Mouse (Mus musculus): ENCODE data around the gene Krt17. TPM values are rescaled to one million over a fixed set of nuclear protein-coding genes. Genes with fewer than 3 reads are reported as not detected.
"Not testable (repeated sequence)": the region's sequence is repeated elsewhere in the genome, so short reads cannot be mapped to it uniquely, and the experiment has no call there.

Gene Krt17
- polyA plus RNA-seq (2017; shearing (Covaris generic)) = 1 to 10 TPM in 1 of 2 experiments, under 1 TPM in 1; 0.99 to 1.1 TPM

DNA sequence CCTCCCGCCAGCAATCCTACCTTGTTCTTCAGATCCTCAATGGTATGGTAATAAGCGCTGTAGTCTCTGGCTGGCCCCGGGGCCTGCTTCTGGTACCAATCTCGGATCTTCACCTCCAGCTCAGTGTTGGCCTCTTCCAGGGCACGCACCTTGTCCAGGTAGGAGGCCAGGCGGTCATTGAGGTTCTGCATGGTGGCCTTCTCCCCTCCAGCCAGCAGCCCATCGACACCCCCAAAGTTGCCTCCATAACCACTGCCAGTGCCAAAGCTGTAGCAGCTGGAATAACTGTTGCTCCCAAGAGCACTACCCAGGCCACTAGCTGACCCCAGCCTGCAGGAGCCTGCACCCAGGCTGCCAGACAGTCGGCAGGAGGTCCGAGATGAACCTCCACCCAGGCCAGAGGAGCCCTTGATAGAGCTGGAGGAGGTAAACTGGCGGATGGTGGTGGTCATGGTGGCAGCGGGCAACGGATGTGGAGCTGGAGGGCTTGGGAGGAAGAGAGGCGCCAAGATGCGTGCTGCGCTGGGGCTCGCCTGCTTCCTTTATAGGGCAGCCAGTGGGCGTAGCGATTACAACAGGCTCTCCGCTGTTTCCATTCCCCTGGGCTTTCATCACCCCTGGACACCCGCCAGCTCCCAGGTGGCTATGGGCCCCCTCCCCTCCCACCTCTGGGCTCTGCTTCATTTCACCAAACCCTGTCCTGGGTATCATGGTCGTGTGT, at the start of gene Krt17:
TSS of gene Krt17 (minus strand) at position 516 of the 721 bp plus-strand sequence.
- ATAC-seq = no peak

DNA sequence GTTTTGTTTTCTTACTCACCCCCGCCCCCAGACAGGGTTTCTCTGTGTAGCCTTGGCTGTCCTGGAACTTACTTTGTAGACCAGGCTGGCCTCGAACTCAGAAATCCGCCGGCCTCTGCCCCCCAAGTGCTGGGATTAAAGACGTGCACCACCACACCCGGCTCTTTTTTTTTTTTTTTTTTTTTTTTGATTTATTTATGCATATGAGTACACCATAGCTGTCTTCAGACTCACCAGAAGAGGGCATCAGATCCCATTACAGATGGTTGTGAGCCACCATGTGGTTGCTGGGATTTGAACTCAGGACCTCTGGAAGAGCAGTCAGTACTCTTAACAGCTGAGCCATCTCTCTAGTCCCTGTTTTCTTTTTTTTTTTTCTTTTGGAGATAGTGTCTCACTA, 47.8 kb upstream of the Krt17 start:
- ATAC-seq = not testable (repeated sequence)

DNA sequence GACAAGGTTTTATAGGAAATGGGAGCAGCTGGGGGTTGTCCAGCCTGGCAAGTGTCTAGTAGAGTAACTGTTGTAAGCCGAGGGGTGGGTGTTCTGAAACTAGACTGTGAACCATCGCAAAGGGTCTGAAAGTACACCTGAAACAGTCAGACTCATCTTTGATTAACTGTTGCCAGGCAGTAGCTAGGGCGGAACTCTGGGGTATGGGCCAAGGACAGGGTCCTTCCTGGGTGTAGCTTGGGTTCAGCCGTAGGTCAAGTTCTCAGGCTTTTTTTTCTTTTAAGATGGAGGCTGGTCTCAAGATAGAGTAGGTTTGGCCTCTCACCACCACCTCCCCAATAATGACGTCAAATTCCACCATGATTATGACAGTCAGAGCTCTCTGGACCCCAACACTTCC, 47.1 kb upstream of the Krt17 start:
- no peak for ATAC-seq

GRCm38 (mm10) chr11:100301292-100301691, 40.5 kb upstream of the Krt17 start:
- ATAC-seq = no peak

- ATAC-seq = no peak
Measured at GRCm38 (mm10) chr11:100300293-100300692, 39.5 kb upstream of the Krt17 start.

- ATAC-seq = peak; percentile 60
Measured at GRCm38 (mm10) chr11:100298274-100299036, 37.6 kb upstream of the Krt17 start.

- ATAC-seq = no peak
Measured at GRCm38 (mm10) chr11:100297801-100298200, 37.0 kb upstream of the Krt17 start.

DNA sequence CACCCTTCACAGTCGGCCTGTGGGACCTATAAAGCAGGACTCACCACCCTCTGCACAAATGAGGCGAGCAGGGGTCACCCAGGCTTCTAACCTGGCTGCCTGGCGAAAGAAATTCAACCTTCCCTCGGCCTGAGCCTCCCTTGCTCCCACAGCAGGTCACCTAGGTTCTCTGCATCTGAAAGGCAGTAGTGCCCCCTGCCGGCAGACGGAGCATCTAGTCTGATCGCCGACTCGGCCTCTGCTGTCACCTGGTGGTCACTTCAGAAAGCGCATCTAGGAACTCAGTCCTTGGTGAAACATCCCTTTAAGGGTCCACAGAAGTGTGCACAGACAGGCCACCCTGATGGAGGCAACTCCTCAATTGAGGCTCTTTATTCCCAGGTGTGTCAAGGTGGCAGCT, 34.5 kb upstream of the Krt17 start:
- peak; percentile 61 for ATAC-seq

GRCm38 (mm10) chr11:100292884-100293283, 32.1 kb upstream of the Krt17 start:
- ATAC-seq = no peak

GRCm38 (mm10) chr11:100290235-100290634, 29.4 kb upstream of the Krt17 start:
- ATAC-seq = no peak

DNA sequence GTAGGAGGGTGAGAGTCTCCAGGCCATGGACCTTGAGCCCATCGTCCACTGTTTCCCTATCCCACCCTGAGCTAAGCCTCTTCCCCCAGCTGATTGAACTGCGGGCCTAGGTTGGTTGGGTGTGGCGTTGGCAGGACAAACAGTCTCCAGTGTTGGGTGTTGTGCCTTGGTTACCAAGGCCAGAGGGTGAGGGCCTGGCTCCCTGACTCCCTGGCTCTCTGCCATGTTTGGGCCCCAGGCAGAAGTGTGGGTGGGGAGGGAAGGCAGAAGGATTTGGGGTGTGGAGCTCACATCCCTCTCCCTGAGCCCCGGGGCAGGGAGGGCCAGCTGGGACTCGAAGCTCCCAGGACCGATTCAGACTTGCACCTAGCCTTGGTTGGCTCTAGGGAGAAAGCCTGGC, 28.1 kb upstream of the Krt17 start:
- no peak for ATAC-seq

GRCm38 (mm10) chr11:100287024-100287423, 26.2 kb upstream of the Krt17 start:
- no peak for ATAC-seq

- ATAC-seq = no peak
Measured at GRCm38 (mm10) chr11:100284988-100285387, 24.2 kb upstream of the Krt17 start.

GRCm38 (mm10) chr11:100282549-100282948, 21.7 kb upstream of the Krt17 start:
- no peak for ATAC-seq

DNA sequence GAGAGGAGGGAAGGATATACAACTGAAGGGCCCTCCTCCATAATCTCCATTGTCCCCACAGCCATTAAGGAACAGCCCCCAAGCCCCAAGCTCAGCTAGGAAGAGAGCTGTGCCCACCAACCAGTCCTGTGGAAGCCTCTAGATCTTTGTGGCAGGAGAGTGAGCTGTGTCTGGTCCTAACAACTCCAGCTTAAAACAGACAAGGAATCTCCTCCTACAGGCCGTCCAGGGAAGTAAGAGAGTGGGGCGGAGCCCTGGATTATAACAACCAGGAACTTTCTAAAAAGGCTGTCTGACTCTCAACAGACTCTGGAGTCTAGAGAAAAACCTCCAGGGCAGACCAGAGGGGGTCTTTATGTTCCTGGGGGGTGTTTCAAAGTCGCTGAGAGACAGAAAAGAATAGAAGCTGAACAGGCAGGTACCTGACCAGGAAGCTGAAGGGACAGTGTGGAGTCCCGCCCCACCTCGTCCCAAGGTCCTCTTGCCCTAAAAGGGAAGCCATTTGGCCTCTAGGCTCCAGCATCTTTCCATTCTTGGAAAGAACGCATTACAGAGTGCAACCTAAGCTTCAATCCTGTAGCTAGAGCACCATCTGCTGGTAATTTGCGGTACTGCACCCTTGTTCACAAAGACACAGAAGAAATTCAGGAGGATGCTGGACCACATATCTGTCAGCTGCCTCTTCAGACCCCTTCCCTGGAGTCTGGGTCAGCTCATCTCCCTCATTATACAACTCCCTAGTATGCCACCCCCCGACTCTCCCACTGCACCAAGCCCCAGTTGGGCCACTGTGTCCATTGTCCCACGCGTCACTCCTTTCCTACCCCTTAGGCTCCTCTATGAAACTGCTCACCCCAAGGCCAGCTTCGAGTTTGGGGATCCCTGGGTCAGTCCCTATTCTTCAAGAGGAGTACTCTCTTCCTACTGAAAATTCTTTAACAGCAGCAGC, 21.0 kb upstream of the Krt17 start:
- no peak for ATAC-seq

DNA sequence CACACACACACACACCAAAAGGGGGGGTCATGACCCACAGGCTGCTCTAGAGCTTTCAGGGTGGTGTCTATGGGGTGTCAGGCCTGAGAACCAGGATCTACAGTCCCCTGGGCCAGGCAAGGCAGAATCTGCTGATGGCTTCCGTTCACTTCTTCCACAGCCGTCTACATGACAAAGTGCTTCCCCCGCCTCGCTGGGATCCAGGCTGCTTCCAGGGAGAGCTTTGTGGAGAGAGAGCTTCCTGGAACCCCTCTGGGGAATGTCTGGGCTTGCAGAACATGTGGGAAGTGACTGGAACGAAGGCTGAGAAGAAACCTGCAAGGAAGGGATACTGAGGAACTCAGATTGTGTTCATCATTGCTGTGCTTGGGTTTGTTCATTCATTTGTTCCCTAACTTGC, 17.9 kb upstream of the Krt17 start:
- ATAC-seq = no peak

- no peak for ATAC-seq
Measured at GRCm38 (mm10) chr11:100277726-100278480, 17.1 kb upstream of the Krt17 start.

GRCm38 (mm10) chr11:100275466-100275865, 14.6 kb upstream of the Krt17 start:
- no peak for ATAC-seq

GRCm38 (mm10) chr11:100274719-100275118, 13.9 kb upstream of the Krt17 start:
- no peak for ATAC-seq

- ATAC-seq = no peak
Measured at GRCm38 (mm10) chr11:100271878-100272277, 11.0 kb upstream of the Krt17 start.

- ATAC-seq = no peak
Measured at GRCm38 (mm10) chr11:100269821-100270332, 9.0 kb upstream of the Krt17 start, which contains the start of gene Krt42. Krt42 (minus strand) TSS chr11:100269871.

Data from activated CD4-positive, CD25-positive, alpha-beta regulatory T cell, adult 4 months (primary cell).